Mouse (Mus musculus) duodenum, adult 2 months (tissue): ENCODE measurements around the gene Tbc1d5. TPM values are rescaled to one million over a fixed set of nuclear protein-coding genes. Genes with fewer than 3 reads are reported as not detected.

Experiments
- polyA plus RNA-seq: library from polyadenylated mRNA; depleted of rRNA; stranded (reverse); fragments of >200 nt; gene quantifications from 2 replicates; pipeline ENCODE4 v1.2.3, GENCODE M21; 2012; ENCODE audit warnings: low replicate concordance; rRNA removed

Gene Tbc1d5
- 4.9 and 7.0 TPM in 2 replicates for polyA plus RNA-seq

DNA sequence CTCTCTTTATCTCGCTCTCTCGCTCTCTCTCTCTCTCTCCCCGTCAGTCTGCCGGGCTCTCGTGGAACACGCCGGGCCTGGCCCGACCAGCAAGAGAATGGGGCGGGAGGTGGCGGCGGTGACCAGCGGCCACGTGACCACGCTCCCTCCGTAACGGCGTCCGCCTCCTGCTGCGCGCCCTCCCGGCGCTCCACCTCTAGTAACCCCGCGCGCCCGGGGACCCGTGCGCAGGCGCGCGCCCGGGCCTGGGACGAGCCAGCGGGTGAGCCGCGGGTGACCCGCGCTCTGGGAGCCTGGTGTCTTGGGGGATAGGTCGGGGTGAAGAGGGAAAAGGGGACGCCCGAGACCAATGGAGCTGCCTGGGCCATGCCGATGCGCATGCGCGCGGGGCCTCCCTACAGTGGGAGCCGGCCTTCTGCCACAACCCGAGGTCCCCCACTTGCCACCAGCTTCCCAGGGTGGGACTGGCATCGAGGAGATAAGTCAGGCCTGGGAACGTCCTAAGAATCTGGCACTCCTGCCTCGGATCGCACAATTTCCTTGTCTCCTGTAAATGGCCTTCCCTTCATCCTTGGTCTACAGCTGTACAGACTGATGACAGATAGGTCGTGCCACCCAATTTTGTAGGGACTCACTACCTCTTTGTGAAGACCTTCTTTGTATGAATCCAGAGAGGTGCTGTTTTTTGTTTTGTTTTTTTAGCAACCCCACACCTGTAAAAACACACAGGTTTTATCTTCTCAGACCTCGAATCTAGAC, at the start of gene Tbc1d5:
Gene Tbc1d5 (minus strand): TSS at position 158 of the 759 bp plus-strand sequence.

